Mouse (Mus musculus) lung, postnatal 0 days (tissue): ENCODE measurements around the gene Wbp1l.

Experiments used
- CTCF ChIP-seq: IDR thresholded peaks from 2 replicates; pipeline ENCODE4 v1.5.1; 2016; ENCODE audit warnings: antibody characterized with exemption, mild to moderate bottlenecking
- EP300 ChIP-seq: IDR thresholded peaks from 2 replicates; pipeline ENCODE4 v1.6.1; 2016; ENCODE audit warnings: antibody characterized with exemption, mild to moderate bottlenecking, control low read depth

DNA sequence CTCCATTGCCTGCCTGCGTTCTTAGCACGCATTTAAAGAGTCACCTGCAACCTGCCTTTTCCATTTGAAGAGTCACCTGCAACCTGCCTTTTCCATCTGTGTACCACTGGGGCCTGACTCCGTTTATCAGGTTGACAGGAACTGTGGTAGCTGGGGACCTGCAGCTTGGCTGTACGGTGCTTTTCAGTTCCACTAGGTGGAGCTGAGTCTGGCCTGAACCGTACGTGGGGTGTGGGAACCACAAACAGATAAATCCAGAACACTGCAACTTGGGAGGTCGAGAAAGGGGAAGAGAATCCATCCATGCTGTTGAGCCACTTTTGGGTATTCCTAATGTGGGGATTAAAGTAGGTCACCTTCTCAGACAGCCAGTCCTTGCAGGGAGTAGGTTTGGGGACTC is 8.5 kb downstream of the Wbp1l start:
- peak; percentile 78 for TF ChIP-seq CTCF
- TF ChIP-seq EP300: no peak
